Mouse (Mus musculus) embryonic facial prominence, embryonic 15.5 days (tissue): Measurements from ENCODE around the gene Cdkal1. TPM values are rescaled to one million over a fixed set of nuclear protein-coding genes. Genes with fewer than 3 reads are reported as not detected.

Experiments
- ATAC-seq: fragments of 200-750 bp; cut with Nextera tagmentation; 2 replicates; pipeline ENCODE4 v1.8.0; 2017; ENCODE audit warnings: low read depth, moderate TSS enrichment; ENCODE audit not compliant: insufficient number of reproducible peaks, low FRiP score, low TSS enrichment
- H3K27ac ChIP-seq: fragments of 300-500 bp; sonication (generic); replicated peaks from 2 replicates; pipeline ENCODE4 v1.5.1; 2015; ENCODE audit warnings: mild to moderate bottlenecking, inconsistent platforms
- H3K27me3 ChIP-seq: fragments of 300-500 bp; sonication (generic); 2 replicates; pipeline ENCODE4 v1.6.1; 2015; ENCODE audit warnings: inconsistent platforms
- H3K36me3 ChIP-seq: fragments of 300-500 bp; sonication (generic); 2 replicates; pipeline ENCODE4 v1.6.1; 2015; ENCODE audit warnings: mild to moderate bottlenecking, inconsistent platforms
- H3K4me1 ChIP-seq: fragments of 300-500 bp; sonication (generic); 2 replicates; pipeline ENCODE4 v1.6.1; 2015; ENCODE audit warnings: inconsistent platforms
- H3K4me2 ChIP-seq: fragments of 300-500 bp; sonication (generic); replicated peaks from 2 replicates; pipeline ENCODE4 v1.6.1; 2015; ENCODE audit warnings: mild to moderate bottlenecking, inconsistent platforms
- H3K4me3 ChIP-seq: fragments of 300-500 bp; sonication (generic); replicated peaks from 2 replicates; pipeline ENCODE4 v1.5.1; 2015; ENCODE audit warnings: mild to moderate bottlenecking, inconsistent platforms
- H3K9ac ChIP-seq: fragments of 300-500 bp; sonication (generic); 2 replicates; pipeline ENCODE4 v1.6.1; 2015; ENCODE audit warnings: inconsistent platforms
- H3K9me3 ChIP-seq: fragments of 300-500 bp; sonication (generic); replicated peaks from 2 replicates; pipeline ENCODE4 v1.6.1; 2016; ENCODE audit warnings: inconsistent platforms
- WGBS: fragments of 180-500 bp; shearing (Covaris S2); methylation state at CpG from one replicate; pipeline ENCODE4 v1.1.7; 2015; 5-methylcytosine and 5-hydroxymethylcytosine counted together
- polyA plus RNA-seq: library from polyadenylated mRNA; unstranded; fragments of >200 nt; fragmentation: Nextera tagmentation; extraction: Ambion mirVana; gene quantifications from 2 replicates; pipeline ENCODE4 v1.2.1, GENCODE M21; 2015

The Cdkal1 gene
- polyA plus RNA-seq, 1 experiment from 2014 or later = 31.2 TPM

- Histone ChIP-seq H3K27ac (no peak overlapping the region), H3K27me3 (no peaks in the 10 kb centered on the region), H3K4me3 (no peak overlapping the region), H3K4me1 (no peaks in the 10 kb centered on the region), H3K36me3 (no peaks in the 10 kb centered on the region), H3K9ac (no peak overlapping the region), H3K9me3 (no peaks in the 10 kb centered on the region), H3K4me2 (no peak overlapping the region)
- no peak for ATAC-seq
- 64% methylated on average over 4 of the region's 4 CpGs for whole genome bisulfite sequencing
Measured at GRCm38 (mm10) chr13:29290569-29290968, 564.9 kb downstream of the Cdkal1 start.

- Histone ChIP-seq H3K4me1 (no peaks in the 10 kb centered on the region), H3K4me2 (no peak overlapping the region), H3K27me3 (no peaks in the 10 kb centered on the region), H3K36me3 (no peaks in the 10 kb centered on the region), H3K9ac (no peak overlapping the region), H3K4me3 (no peak overlapping the region), H3K9me3 (no peaks in the 10 kb centered on the region), H3K27ac (no peak overlapping the region)
- WGBS = 71% methylated on average over 3 of the region's 3 CpGs
- ATAC-seq = no peak
Measured at GRCm38 (mm10) chr13:29285058-29285457, 570.4 kb downstream of the Cdkal1 start.

- no peak for ATAC-seq
- WGBS = 75% methylated on average over 6 of the region's 6 CpGs
Measured at GRCm38 (mm10) chr13:29281556-29281955, 573.9 kb downstream of the Cdkal1 start.

GRCm38 (mm10) chr13:29278156-29278555, 577.3 kb downstream of the Cdkal1 start:
- no peak overlapping the region for H3K9ac ChIP-seq
- no peak overlapping the region for H3K4me3 ChIP-seq
- ATAC-seq = no peak
- H3K4me2 ChIP-seq = no peak overlapping the region
- WGBS = 45% methylated on average over 4 of the region's 4 CpGs
- H3K27ac ChIP-seq = no peak overlapping the region
- no peaks in the 10 kb centered on the region for H3K36me3 ChIP-seq
- no peaks in the 10 kb centered on the region for H3K27me3 ChIP-seq
- no peaks in the 10 kb centered on the region for H3K9me3 ChIP-seq
- no peaks in the 10 kb centered on the region for H3K4me1 ChIP-seq

More at GRCm38 (mm10) chr13:29281556-29281955, 573.9 kb downstream of the Cdkal1 start:
- Histone ChIP-seq H3K4me2 (no peak overlapping the region), H3K9me3 (no peaks in the 10 kb centered on the region), H3K4me1 (no peaks in the 10 kb centered on the region), H3K9ac (no peak overlapping the region), H3K4me3 (no peak overlapping the region), H3K27ac (no peak overlapping the region), H3K27me3 (no peaks in the 10 kb centered on the region), H3K36me3 (no peaks in the 10 kb centered on the region)

DNA sequence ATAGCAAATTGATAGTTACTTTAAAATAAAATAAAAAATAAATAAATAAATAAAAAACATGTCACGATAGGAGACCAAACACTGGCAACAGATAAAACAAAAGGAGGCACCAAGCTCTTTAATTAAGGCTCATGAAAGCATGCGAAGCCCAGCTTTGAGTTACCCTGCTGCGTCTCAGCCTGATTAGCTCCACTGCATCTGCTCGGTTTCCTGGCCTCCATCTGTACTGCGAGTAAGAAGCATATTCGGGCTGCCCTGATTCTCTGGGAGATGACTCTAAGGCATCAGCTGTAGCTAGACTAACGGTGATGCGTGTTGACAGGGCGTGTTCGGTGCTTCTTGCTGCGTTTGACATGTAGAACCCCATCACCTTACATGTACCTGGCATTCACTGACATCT, 581.2 kb downstream of the Cdkal1 start:
- Histone ChIP-seq H3K9me3 (no peaks in the 10 kb centered on the region), H3K36me3 (no peaks in the 10 kb centered on the region), H3K4me2 (no peak overlapping the region), H3K27ac (no peak overlapping the region), H3K4me3 (no peak overlapping the region), H3K9ac (no peak overlapping the region), H3K27me3 (no peaks in the 10 kb centered on the region), H3K4me1 (no peaks in the 10 kb centered on the region)
- 63% methylated on average over 11 of the region's 11 CpGs for WGBS
- ATAC-seq = no peak

- Histone ChIP-seq H3K9ac (no peak overlapping the region), H3K4me1 (no peaks in the 10 kb centered on the region), H3K4me3 (no peak overlapping the region), H3K4me2 (no peak overlapping the region), H3K27me3 (no peaks in the 10 kb centered on the region), H3K9me3 (no peaks in the 10 kb centered on the region), H3K27ac (no peak overlapping the region), H3K36me3 (no peaks in the 10 kb centered on the region)
- 41% methylated on average over 4 of the region's 4 CpGs for WGBS
- ATAC-seq = no peak
Measured at GRCm38 (mm10) chr13:29273693-29274221, 581.7 kb downstream of the Cdkal1 start.

DNA sequence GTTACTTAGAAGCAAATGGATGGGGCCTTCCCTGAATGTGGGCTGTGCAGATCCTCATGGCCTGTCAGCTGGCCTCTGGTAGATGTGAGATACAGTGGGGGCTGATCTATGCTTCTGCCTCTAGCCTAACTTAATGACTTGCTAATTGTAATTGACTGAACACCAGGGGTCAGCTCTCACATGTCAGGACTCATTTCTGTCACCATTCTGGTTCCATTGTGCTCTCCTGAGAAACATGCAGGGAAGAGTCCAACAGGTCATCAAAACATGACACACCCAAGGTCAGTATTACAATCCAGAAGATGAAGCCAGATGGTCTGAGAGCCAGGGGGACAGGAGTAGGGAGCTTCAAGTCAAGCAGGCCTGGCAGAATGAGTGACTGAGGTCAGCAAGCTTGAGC, 584.0 kb downstream of the Cdkal1 start:
- Histone ChIP-seq H3K9me3 (no peaks in the 10 kb centered on the region), H3K27ac (no peak overlapping the region), H3K4me1 (no peaks in the 10 kb centered on the region), H3K4me3 (no peak overlapping the region), H3K27me3 (no peaks in the 10 kb centered on the region), H3K36me3 (no peaks in the 10 kb centered on the region), H3K4me2 (no peak overlapping the region), H3K9ac (no peak overlapping the region)
- ATAC-seq = no peak

DNA sequence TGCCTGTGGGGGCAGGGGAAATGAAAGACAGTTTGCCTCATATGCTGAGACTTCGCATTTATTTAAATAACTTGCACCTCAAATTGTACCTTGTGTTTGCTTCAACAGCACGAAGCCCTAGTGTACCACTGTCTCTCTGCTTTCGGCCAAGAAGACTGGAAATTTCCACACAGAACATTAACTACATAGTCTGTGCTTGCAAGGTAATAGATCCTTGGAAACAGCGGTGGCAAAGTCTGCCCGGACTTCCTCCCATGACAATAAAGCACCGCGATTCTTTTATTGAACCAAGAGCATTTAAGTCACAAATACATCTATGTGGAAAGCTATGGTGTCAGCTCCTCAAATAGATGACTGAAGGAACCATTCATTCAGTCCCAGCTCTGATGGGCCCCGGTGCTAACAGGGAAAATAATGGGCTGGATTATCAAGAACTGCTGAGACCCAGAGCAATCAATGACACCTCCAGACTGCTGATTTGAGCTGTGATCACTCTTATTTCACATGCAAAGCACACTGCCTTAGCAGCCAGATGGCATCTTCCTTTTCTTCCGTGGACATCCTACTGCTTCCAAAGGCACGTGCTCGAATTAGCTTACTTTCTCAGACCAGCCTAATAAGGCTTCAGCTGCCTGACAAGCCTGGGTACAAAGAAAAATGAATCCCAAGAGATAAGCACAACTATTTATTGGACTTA, 591.3 kb downstream of the Cdkal1 start:
- WGBS = 84% methylated on average over 11 of the region's 11 CpGs
- Histone ChIP-seq H3K4me3 (no peak overlapping the region), H3K4me1 (no peaks in the 10 kb centered on the region), H3K27me3 (no peaks in the 10 kb centered on the region), H3K27ac (no peak overlapping the region), H3K36me3 (no peaks in the 10 kb centered on the region), H3K4me2 (no peak overlapping the region), H3K9me3 (no peaks in the 10 kb centered on the region), H3K9ac (no peak overlapping the region)
- ATAC-seq = no peak

DNA sequence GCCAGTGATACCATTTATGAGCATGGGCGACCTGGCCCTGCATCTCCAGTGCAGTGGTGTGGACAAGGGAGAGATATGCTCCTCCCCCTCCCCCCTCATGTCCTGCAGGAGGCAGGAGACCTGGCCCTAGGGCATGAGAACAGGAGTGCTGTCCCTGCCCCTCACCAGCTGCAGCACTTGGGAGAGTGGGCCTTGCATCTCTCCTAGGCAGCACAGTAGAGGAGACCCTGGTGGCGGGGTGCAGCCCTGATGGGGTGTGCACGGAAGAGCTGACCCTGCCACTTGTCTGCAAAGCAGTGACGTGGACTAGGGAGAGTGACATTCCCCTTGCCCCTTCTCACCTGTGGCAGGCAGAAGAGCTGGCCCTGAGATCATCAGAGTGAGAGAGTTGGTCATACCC, 593.3 kb downstream of the Cdkal1 start:
- Histone ChIP-seq H3K27me3 (no peaks in the 10 kb centered on the region), H3K9ac (no peak overlapping the region), H3K9me3 (no peaks in the 10 kb centered on the region), H3K4me1 (no peaks in the 10 kb centered on the region), H3K4me3 (no peak overlapping the region), H3K4me2 (no peak overlapping the region), H3K36me3 (no peaks in the 10 kb centered on the region), H3K27ac (no peak overlapping the region)
- ATAC-seq = no peak
- WGBS = 87% methylated on average over 4 of the region's 4 CpGs

DNA sequence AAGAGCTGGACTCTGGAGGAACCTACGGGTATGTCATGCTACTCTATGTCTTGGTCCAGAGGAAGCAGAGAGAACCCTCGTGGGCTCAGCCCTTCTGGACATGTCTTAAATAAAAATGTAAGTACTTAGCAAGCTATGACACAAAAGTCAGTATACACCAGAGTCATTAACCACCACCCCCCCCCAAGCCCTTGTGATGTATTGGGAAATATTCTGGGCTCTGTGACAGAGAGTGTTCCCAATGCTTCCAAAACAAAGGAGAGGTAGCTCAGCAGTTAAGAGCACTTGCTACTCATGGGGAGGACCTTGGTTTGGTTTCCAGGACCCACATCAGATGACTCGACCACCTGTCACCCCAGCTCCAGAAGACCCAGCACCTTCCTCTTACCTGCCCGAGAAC, 606.9 kb downstream of the Cdkal1 start:
- 71% methylated on average over 4 of the region's 4 CpGs for WGBS
- Histone ChIP-seq H3K4me2 (no peak overlapping the region), H3K27me3 (no peaks in the 10 kb centered on the region), H3K4me3 (no peak overlapping the region), H3K27ac (no peak overlapping the region), H3K4me1 (no peaks in the 10 kb centered on the region), H3K36me3 (no peaks in the 10 kb centered on the region), H3K9me3 (no peaks in the 10 kb centered on the region), H3K9ac (no peak overlapping the region)
- no peak for ATAC-seq

GRCm38 (mm10) chr13:29247800-29248199, 607.7 kb downstream of the Cdkal1 start:
- H3K27me3 ChIP-seq = no peaks in the 10 kb centered on the region
- H3K4me2 ChIP-seq = no peak overlapping the region
- ATAC-seq = no peak
- H3K9me3 ChIP-seq = no peaks in the 10 kb centered on the region
- no peak overlapping the region for H3K9ac ChIP-seq
- H3K27ac ChIP-seq = no peak overlapping the region
- H3K36me3 ChIP-seq = no peaks in the 10 kb centered on the region
- H3K4me1 ChIP-seq = no peaks in the 10 kb centered on the region
- H3K4me3 ChIP-seq = no peak overlapping the region
- WGBS = 47% methylated on average over 3 of the region's 3 CpGs

DNA sequence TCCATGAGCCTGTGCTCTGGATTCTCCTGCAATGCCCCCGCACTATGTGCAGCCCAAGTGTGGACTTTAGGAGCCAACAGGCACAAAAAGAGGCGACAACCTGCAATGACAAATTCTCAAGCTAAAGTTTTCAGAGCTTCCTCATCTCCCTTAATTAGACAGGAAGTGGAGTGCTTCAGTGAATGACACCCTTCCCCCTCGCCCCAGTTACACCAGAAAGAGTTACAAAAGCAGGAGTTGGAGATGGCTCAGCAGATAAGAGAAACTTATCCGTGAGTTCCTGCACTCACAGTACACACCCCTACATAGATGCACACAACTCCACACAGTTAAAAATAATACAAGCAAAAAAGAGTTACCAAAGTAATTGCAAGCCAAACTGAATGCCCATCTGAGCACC, 620.4 kb downstream of the Cdkal1 start:
- Histone ChIP-seq H3K9me3 (0 out of 2 replicates have a peak, but pooled peaks cover 4% of the 10 kb centered on the region), H3K4me2 (no peak overlapping the region), H3K27ac (no peak overlapping the region), H3K4me3 (no peak overlapping the region), H3K36me3 (no peaks in the 10 kb centered on the region), H3K27me3 (no peaks in the 10 kb centered on the region), H3K4me1 (no peaks in the 10 kb centered on the region), H3K9ac (no peak overlapping the region)
- WGBS = 71% methylated on average over 4 of the region's 4 CpGs
- no peak for ATAC-seq
